Comparison of ENCODE assay signal across 8 mouse cellular contexts in the genomic region with DNA sequence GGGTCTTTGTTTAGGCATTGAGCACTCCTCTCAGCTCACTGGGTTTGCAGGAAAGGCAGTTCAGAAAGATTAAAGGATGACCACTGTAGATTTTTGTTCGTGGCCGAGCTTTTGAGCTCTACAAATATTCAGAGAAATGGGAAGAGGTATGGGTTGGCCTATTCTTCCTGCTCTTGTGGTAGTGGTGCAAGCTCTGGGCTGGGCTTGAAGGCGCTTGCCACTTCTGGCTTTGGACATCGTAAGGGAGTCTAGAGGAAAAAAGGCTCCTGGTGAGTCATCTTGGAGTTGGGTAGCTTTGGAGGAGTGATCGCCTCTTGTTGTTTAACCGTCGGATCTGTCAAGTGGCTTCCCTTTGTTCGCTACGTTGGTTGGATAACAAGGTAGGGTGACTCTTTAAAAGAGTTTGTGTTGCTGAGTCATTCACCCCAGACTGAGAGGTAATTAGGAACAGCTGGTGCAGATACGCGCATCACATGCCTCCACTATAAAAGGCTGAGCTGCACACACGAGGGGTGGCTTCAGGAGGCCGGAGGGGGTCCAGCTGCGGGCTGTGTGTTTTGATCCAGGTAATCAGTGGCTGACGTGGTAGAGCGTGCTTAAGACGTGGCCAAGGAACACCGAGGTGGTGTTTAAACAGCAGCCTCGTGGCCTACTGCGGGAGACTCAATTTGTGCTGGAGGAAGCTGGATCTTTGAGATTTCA. TPM values are rescaled to one million over a fixed set of nuclear protein-coding genes. Genes with fewer than 3 reads are reported as not detected.
A peak's percentile ranks its signal among the peaks of the same experiment; 100 is the strongest.
DNase-seq lines count a peak whose midpoint lies in the region; ATAC-seq lines count a peak whose summit lies in the region.

No protein-coding gene starts in this region.

- WGBS in embryonic facial prominence, embryonic 13.5 days: 0% methylated on average over 20 of the region's 20 CpGs
- 2% methylated on average over 20 of the region's 20 CpGs for WGBS in heart, embryonic 13.5 days
- WGBS in kidney, embryonic 15.5 days: under 1% methylated on average over 20 of the region's 20 CpGs

- peak; percentile 20 to 40 for DNase-seq in CD8-positive naive resting alpha-beta T cell, adult 2 months (ENCODE audit: low read depth in 2 of 2, low spot score in 2 of 2)
- peak; percentile 94 for DNase-seq in R1 (ENCODE audit: low read depth, low spot score)
- peak; percentile 57 for DNase-seq in lung, postnatal 10 days
- peak; percentile 15 for DNase-seq in ovary, adult 18-20 months (ENCODE audit: low spot score)
- DNase-seq in layer of hippocampus, postnatal 25 days (ENCODE audit: extremely low spot score in 1 of 2, low spot score in 1 of 2): no peak

- ATAC-seq in embryonic facial prominence, embryonic 13.5 days (ENCODE audit: insufficient number of reproducible peaks, insufficient read depth, low FRiP score, low TSS enrichment, low read depth): no peak
- ATAC-seq in heart, embryonic 13.5 days (ENCODE audit: extremely low read depth, insufficient number of reproducible peaks, low FRiP score, low TSS enrichment): peak; percentile 30
- ATAC-seq in kidney, embryonic 15.5 days (replicated peaks; ENCODE audit: low FRiP score): peak; percentile 19; the same call in 1 of the 2 replicates

- peaks cover 31% of the 10 kb centered on the region for H3K4me1 ChIP-seq in embryonic facial prominence, embryonic 13.5 days
- peaks cover 56% of the 10 kb centered on the region for H3K4me1 ChIP-seq in heart, embryonic 13.5 days
- peaks cover 44% of the 10 kb centered on the region for H3K4me1 ChIP-seq in kidney, embryonic 15.5 days

- H3K9me3 ChIP-seq in embryonic facial prominence, embryonic 13.5 days: no peaks in the 10 kb centered on the region
- no peaks in the 10 kb centered on the region for H3K9me3 ChIP-seq in heart, embryonic 13.5 days
- H3K9me3 ChIP-seq in kidney, embryonic 15.5 days (replicated peaks): no peaks in the 10 kb centered on the region

- H3K36me3 ChIP-seq in embryonic facial prominence, embryonic 13.5 days: no peaks in the 10 kb centered on the region
- H3K36me3 ChIP-seq in heart, embryonic 13.5 days: no peaks in the 10 kb centered on the region
- H3K36me3 ChIP-seq in kidney, embryonic 15.5 days: no peaks in the 10 kb centered on the region

- peak overlapping the region; percentile 89 for H3K27ac ChIP-seq in embryonic facial prominence, embryonic 13.5 days
- H3K27ac ChIP-seq in heart, embryonic 13.5 days (replicated peaks): peak overlapping the region; percentile 94
- peak overlapping the region; percentile 91 for H3K27ac ChIP-seq in kidney, embryonic 15.5 days

- H3K27me3 ChIP-seq in embryonic facial prominence, embryonic 13.5 days: no peaks in the 10 kb centered on the region
- peaks cover 10% of the 10 kb centered on the region; the same call in 1 of the 2 replicates for H3K27me3 ChIP-seq in heart, embryonic 13.5 days (replicated peaks)
- no peaks in the 10 kb centered on the region for H3K27me3 ChIP-seq in kidney, embryonic 15.5 days

- H3K9ac ChIP-seq in embryonic facial prominence, embryonic 13.5 days: peak overlapping the region; percentile 97
- peak overlapping the region; percentile 96 for H3K9ac ChIP-seq in heart, embryonic 13.5 days
- H3K9ac ChIP-seq in kidney, embryonic 15.5 days: peak overlapping the region; percentile 96

- H3K4me3 ChIP-seq in embryonic facial prominence, embryonic 13.5 days: peak overlapping the region; percentile 81
- peak overlapping the region; percentile 76 for H3K4me3 ChIP-seq in heart, embryonic 13.5 days
- H3K4me3 ChIP-seq in kidney, embryonic 15.5 days (replicated peaks): peak overlapping the region; percentile 88

- peak overlapping the region; percentile 84 for H3K4me2 ChIP-seq in embryonic facial prominence, embryonic 13.5 days
- H3K4me2 ChIP-seq in heart, embryonic 13.5 days: peak overlapping the region; percentile 80
- peak overlapping the region; percentile 76 for H3K4me2 ChIP-seq in kidney, embryonic 15.5 days

RNA-seq across cellular contexts. Expression of a gene that starts 1.1 kb away (rescaled TPM):
- polyA plus RNA-seq in embryonic facial prominence, embryonic 13.5 days (2015; fragmentation: Nextera tagmentation; extraction: Ambion mirVana): 16.5 and 18.1 TPM in 2 replicates
- polyA plus RNA-seq in heart, embryonic 13.5 days (2015; fragmentation: Nextera tagmentation; extraction: Ambion mirVana): 9.2 and 9.5 TPM in 2 replicates
- 11.0 and 13.6 TPM in 2 replicates for polyA plus RNA-seq in kidney, embryonic 15.5 days (2015; fragmentation: Nextera tagmentation; extraction: Ambion mirVana)
- total RNA-seq in layer of hippocampus, postnatal 25 days (2021): 10 to 100 TPM; 11.9 to 12.8 TPM

Comparison
In these comparisons a context has a peak if more than half of its experiments do, and no peak if none do; other contexts are left out.
1. DNase-seq: peak in CD8-positive naive resting alpha-beta T cell, adult 2 months (2 of 2), R1 (single experiment), lung, postnatal 10 days (single experiment) and ovary, adult 18-20 months (single experiment); none in layer of hippocampus, postnatal 25 days (0 of 2).
2. Peak in every context shown above with its lines, with median percentiles within 50 percentile points of each other: H3K27ac ChIP-seq, H3K4me2 ChIP-seq, H3K4me3 ChIP-seq and H3K9ac ChIP-seq.